14 mouse cellular contexts compared by ENCODE assay signal in the genomic region with DNA sequence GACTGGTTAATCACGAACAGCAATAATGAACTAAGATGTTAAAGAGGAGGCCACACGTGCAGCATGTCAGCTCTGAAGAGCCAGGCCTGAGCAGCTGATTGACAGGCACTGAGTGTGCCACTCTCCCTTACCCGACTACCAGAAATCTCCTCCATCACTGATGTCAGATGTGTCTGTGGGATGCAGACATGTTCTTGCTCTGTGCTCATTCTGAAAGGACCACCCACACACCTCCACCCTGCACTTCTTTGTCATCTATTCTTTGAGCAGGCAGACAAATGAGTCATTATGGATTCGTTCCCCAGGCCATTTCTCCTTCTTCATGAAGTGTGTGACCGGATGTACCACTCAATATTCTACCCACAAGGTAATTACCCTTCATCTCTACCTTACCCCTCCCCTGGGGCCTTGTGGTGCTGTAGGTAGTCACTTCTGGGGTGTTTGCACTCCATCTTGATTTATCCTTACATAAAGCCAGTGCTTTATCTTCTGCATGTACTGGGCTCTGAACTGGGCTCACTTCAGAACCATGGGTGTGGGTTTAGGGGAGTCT.
A peak's percentile ranks its signal among the peaks of the same experiment; 100 is the strongest.
DNase-seq lines count a peak whose midpoint lies in the region.
"Had no signal": no experiment of that assay in that cellular context is flagged by ENCODE, and none has a peak within 500 bp of the region (broad histone marks: within the 10 kb centered on the region; RNA-seq: fewer than 3 reads in every experiment).

No protein-coding gene starts in this region.

- peak; percentile 50 to 56 for DNase-seq in frontal cortex, adult 2 months (ENCODE audit: extremely low spot score in 1 of 2, low spot score in 1 of 2)
- no peak for DNase-seq in frontal cortex, postnatal 14 days (ENCODE audit: low spot score in 2 of 2)
- DNase-seq in right cerebral cortex, adult 2 months (ENCODE audit: low spot score in 2 of 2) = peak; percentile 57 to 58
- DNase-seq in right cerebral cortex, postnatal 10 days (ENCODE audit: low spot score in 2 of 2) = no peak
- peak; percentile 47 for DNase-seq in layer of hippocampus, adult 9-10 months (ENCODE audit: low spot score)
- DNase-seq in telencephalon, adult 2 months (ENCODE audit: low read depth, low spot score) = peak; percentile 67
- no peak for DNase-seq in adrenal gland, postnatal 10 days
- DNase-seq in ovary, postnatal 36 days (ENCODE audit: low spot score) = no peak
- DNase-seq: adrenal gland, adult 8-10 months; cerebellum, adult 9-11 months; gastrocnemius, postnatal 10 days; heart, adult 2 months; heart, postnatal 14 days; thymus, postnatal 4 days had no signal

Comparison
In these comparisons a context has a peak if more than half of its experiments do, and no peak if none do; other contexts are left out.
1. DNase-seq: peak in frontal cortex, adult 2 months (2 of 2), right cerebral cortex, adult 2 months (2 of 2), layer of hippocampus, adult 9-10 months (single experiment) and telencephalon, adult 2 months (single experiment); none in frontal cortex, postnatal 14 days (0 of 2), right cerebral cortex, postnatal 10 days (0 of 2), adrenal gland, postnatal 10 days (single experiment) and ovary, postnatal 36 days (single experiment).